Mouse (Mus musculus): ENCODE results near the gene Rhcg. TPM values are rescaled to one million over a fixed set of nuclear protein-coding genes. Genes with fewer than 3 reads are reported as not detected.

Rhcg gene
- total RNA-seq, 4 experiments from 2014 or later, result 28.1 to 57.4 (median 34.7) TPM

- DNase-seq, result no peak
These were observed 17.3 kb downstream of the Rhcg start for GRCm38 (mm10) chr7:79600122-79600521.

DNA sequence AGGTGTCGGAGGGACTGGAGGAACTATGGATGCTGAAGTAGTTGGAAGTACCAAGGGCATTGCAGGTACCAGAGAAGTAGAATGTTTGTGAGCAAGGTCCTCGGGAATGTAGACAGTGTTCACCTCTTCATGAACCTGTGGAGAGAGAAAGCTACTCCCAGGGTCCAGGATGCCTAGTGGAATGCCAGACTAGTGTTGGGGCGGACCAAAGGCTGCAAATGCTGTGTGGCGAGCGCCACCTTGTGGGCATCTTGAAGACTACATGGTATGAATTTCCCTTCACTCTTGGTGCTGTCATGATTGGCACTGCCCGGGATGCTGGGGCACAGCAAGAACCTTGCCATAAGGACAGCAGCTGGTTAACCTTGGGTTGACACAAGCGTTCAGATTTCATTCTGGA lies 22.6 kb downstream of the Rhcg start:
- peak; percentile 39 for DNase-seq

DNA sequence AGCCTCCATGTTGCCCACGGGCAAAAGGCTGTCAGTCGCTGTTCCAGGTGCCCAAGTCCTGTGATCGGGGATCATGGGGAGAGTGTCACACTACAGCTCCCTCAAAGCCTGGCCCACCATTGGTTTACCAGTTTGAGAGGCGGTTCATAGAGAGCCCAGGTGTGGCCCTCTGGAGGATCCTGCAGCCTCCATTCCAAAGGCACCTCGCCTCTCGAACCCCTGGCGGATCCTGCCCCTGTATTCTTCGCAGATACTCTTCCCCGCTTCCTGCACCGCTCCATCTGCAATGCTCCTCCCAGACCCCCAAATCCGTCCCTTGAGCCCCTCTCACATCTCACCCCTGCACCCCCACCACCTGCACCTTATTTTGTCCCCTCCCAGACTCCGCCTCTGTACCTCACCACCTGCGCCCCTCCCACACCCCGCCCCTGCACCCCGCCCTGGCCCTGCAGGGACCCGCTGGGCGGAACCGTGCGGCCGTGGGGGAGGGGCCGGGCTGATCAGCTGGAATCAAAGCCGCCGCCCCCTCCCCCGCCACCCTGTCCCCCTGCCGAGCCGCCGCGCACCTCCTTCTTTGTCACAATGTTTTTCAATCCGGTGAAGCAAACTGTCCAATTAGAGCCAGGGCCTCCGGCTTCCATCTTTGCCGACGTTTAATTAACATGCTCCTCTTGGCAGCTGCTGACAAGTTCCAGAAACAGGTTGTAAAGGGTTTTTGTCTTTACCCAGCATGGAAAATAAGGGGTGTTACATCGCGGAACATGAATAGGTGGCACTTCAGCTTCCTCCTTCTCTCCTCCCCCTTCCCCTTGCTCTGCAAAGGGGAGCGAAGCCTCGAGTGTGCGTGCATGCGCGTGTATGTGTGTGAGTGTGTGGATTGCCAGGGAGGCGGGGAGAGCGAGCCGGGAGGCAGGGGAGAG lies 25.4 kb downstream of the Rhcg start:
- DNase-seq, result no peak

DNA sequence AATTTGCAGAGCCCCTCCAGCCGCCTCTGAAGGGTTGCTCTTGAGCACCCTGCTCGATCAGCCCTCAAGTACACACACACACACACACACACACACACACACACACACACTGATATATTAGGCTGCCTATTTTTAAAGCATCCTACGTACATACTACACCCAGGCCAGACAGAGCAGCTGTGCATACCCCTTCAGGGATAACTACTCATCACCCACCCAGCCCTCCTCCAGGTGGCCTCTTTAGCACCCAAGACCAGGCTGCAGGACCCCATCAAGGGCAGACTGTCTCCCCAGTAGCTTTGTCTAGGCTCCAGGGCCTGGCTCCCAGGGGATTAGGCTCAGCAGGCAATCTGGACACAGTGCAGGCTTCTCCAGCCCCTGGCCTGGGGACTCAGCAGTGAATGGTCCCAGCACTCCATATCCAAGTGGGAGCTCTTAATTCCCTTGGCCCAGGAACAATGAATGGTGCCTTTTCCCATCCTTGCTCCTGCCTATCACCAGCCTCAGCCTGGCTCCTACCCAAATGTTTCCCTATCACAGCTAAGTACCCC lies 26.8 kb downstream of the Rhcg start:
- no peak for DNase-seq

GRCm38 (mm10) chr7:79589763-79590559 lies 27.5 kb downstream of the Rhcg start:
- DNase-seq, result no peak

DNA sequence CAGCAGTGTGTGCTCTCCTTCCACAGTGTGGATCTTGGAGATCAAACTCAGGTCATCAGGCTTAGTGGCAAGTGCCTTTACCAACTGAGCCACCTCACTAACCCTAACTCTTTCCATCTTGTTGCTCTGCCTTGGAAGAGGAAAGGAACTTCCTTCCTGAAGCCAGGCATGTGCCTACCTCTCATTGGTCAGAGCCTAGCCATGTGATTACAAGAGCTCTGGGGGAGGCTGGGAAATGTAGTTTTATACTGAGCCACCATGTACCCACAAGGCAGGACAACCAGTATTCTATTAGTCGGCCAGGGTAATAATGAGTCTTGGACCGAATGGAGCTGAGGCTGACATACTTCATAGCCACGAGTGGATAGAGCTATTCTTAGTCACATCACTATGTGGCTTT lies 29.2 kb downstream of the Rhcg start:
- no peak for DNase-seq

GRCm38 (mm10) chr7:79578851-79579241 lies 38.6 kb downstream of the Rhcg start:
- DNase-seq, result no peak

GRCm38 (mm10) chr7:79577931-79578850 lies 39.3 kb downstream of the Rhcg start:
- no peak for DNase-seq

DNA sequence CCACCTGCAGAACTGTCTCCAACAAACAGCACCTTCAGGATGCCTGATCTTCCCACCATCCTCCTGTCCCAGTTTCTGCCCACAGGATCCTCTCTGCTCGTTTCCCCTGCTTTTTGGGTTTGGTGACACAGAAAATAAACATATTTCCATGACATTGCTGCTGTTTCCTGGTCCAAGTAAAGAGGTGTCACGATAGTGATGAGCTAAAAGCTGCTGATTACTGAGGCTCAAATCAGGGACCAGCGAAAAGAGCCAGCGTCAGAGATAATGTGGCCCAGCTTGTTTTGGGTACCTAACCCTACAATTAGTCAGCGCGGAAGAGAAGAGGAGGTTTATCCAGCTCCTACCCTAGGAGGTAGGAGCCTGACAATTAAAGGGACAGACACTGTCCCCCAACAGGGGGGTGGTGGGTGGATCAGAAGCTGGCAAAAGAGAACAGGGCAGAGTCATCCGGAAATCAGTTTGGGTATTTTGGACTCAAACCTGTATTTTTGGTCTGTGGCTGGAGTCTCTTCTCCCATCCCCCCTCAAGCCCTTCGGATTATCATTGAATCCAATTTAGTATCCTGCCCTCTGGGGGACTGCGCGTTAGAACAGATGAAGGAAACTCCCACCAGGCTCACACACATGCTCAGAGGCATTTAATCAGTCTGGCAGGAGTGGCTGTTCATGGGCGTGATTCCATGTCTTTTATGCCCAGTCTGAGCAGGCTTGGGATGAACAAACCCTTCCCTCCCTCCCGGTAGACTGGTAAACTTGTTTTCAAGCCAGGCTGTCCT lies 40.2 kb downstream of the Rhcg start:
- DNase-seq, result no peak

GRCm38 (mm10) chr7:79576659-79577058 lies 40.8 kb downstream of the Rhcg start:
- DNase-seq, result peak; percentile 21

- DNase-seq, result no peak
These were observed 45.2 kb downstream of the Rhcg start for GRCm38 (mm10) chr7:79572191-79572818.

DNA sequence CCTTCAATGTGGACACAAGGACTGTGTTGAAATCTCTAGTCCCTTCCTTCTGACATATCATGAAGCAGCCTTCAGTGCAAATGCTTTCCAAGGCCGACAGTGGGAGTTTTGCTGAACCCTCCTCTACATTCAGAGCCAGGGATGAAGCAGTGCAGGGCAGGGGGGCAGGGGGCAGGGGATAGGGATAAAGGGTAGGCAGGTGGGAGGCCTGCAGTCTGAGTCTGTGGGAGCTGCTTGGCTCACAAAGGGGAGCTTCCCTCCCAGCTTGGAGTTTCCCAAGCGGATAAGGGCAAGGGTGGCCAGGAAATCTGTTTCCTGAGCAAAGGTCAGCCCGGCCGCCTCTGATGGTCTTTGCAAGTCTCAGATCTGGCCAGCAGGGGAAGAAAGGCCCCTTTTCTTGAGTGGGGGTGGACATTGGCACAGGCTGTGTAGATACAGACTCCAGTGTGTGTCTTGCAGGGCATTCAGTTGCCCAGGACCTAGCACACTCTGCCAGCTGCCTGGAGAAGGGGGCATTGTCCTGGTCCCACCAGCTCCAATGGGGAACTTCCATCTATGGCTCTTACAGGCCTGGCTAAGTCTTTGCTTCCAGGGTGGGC lies 48.4 kb downstream of the Rhcg start:
- DNase-seq, result no peak

DNA sequence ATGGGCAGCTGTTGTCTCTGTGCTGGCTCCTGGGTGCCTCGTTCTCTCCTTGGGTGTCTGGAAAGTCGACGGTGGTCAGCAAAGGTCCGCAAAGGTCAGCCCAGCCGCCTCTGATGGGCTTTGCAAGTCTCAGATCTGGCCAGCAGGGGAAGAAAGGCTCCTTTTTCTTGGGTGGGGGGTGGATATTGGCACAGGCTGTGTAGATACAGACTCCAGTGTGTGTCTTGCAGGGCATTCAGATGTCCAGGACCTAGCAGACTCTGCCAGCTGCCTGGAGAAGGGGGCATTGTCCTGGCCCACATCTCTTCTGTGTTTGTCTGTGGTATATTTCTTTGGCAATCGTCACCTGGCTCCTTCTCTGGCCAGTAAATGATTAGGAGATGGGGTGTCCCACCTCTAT lies 49.2 kb downstream of the Rhcg start:
- DNase-seq, result no peak

DNA sequence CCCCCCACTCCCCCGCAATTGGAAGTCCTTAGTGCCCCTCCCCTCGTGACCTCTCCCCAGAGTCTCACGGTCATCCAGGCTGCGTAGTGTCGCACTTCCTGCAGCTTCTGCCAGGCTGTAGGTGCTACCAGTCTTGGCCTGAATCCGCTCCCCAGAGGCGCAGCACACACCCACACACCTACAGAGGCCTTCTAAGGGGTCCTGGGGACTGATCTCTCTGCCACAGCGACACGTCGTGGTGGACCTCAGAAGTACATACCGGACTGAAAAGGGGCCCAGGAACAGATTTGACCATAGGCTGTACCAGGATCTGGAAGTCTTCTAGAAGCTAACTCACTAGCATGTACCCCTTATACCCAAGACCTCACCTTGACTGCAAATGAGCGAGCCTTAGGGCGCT lies 53.8 kb downstream of the Rhcg start:
- no peak for DNase-seq

DNA sequence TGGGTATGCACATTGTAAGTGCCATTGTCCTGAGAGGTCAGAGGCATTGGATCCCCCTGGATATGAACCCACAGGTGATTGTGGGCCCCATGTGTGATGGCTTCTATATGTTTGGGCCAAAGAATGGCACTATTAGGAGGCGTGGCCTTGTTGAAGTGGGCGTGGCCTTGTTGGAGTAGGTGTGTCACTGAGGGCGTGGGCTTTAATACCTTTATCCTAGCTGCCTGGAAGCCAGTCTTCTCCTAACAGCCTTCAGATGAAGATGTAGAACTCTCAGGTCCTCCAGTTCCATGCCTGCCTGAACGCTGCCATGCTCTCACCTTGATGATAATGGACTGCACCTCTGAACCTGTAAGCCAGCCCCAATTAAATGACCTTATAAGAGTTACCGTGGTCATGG lies 55.1 kb downstream of the Rhcg start:
- DNase-seq, result no peak

- no peak for DNase-seq
These were observed 58.8 kb downstream of the Rhcg start for GRCm38 (mm10) chr7:79558698-79559097.

DNA sequence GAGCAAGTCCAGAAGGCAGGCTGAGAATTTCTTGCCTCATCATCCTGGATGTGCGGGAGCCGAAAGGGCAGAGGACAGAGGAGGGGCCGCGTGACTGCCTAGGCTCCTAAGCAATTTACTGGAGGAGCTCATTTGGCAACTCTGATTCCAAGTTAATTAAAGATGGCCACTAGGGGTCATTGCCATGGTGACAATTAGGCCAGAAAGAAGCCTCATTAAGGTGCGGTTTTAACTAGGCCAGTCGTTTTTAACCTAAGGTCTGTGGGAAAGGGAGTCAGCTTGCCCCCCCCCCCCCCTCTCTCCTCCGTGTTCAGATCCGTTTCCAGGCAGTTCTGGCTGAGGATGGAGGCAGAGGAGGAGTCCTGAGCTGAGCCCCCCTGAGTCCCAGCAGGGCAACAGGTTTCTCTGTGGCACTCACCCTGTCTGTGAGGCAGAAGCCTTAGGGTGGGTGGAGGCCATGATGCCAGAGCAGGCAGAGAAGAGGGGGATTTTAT lies 59.7 kb downstream of the Rhcg start:
- no peak for DNase-seq

DNA sequence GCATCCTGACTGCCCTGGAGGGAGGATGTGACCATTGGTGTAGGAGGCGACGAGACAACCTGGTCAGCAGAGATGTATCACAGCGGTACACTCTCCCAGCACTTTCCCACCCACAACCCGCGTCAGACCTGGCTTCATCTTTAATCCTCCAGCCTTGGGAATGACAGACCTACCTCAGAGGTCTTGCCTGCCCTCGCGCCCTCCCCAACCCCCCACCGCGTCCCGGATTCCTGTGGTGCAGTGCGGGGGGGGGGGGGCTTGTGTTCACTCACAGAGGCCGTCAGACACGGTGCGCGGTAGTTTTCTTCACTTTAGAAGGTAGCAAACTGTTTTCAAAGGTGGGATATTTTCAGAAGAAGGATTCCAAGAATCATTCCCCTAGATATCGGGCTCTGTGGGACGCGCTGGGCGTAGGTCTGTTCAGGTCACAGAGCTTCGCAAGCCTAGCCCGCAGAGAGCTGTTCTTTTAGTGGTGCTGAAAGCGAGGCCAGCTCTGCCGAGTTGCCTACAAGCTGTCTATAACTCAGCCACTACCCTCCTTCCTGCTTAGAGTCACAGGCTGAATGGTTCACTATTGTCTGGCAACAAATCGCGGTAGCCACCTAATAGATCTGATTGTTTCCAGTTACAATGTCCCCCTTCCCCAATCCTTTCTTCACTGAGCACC lies 62.0 kb downstream of the Rhcg start:
- DNase-seq, result no peak

DNA sequence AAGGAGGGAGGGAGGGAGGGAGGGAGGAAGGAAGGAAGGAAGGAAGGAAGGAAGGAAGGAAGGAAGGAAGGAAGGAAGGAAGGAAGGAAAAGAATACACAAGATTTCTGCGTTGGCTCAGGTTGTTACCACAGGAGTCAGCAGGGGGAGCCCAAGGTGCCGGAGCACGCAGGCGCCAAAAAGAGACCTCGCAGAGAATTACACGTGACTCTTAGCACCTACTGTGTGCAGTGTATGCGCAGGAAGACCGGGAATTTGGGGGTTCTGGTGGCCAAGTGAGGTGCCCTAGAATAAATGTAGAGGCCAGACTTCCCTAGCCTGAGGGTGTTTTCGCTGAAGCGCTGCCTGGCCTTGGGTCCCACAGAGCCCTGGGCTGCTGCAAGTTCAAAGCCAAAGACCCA lies 64.8 kb downstream of the Rhcg start:
- no peak for DNase-seq
